In genomic region chr5:44224916-44225600, GRCm38 (mm10) we compare ENCODE assay signal across 8 mouse cellular contexts. TPM values are rescaled to one million over a fixed set of nuclear protein-coding genes. Genes with fewer than 3 reads are reported as not detected.
DNase-seq lines count a peak whose midpoint lies in the region; ATAC-seq and TF ChIP-seq lines count a peak whose summit lies in the region.

No protein-coding gene starts in this region.

- 72% methylated on average over 4 of the region's 4 CpGs for WGBS in kidney, postnatal 0 days
- 57% methylated on average over 4 of the region's 4 CpGs for WGBS in intestine, embryonic 14.5 days

- DNase-seq in kidney, postnatal 0 days (ENCODE audit: low spot score) = no peak
- DNase-seq in kidney, postnatal 36 days = no peak
- DNase-seq in c-Kit-positive CD71-positive TER-119-positive erythroid progenitor cells, embryonic 14.5 days (ENCODE audit: low spot score) = peak; percentile 50
- DNase-seq in intestine, embryonic 14.5 days (ENCODE audit: low spot score) = no peak
- DNase-seq in neural tube, embryonic 10.5 days (ENCODE audit: extremely low spot score, low spot score) = peak; percentile 12
- no peak for DNase-seq in adrenal gland, postnatal 4 days (ENCODE audit: low spot score in 2 of 2)
- DNase-seq in kidney, postnatal 14 days = no peak

- no peaks in the 10 kb centered on the region for H3K9me3 ChIP-seq in kidney, postnatal 0 days (replicated peaks; ENCODE audit: low read length)
- no peaks in the 10 kb centered on the region for H3K9me3 ChIP-seq in intestine, embryonic 14.5 days (ENCODE audit: control insufficient read depth, low read length)

- no peak for ATAC-seq in kidney, postnatal 0 days (replicated peaks; ENCODE audit: low FRiP score, low read depth)
- ATAC-seq in intestine, embryonic 14.5 days (replicated peaks; ENCODE audit: low FRiP score, low TSS enrichment, low read depth) = no peak
- ATAC-seq in erythroid progenitor cell, adult 5-6 weeks (replicated peaks; ENCODE audit: low FRiP score, poor library complexity, severe bottlenecking) = no peak

- H3K4me2 ChIP-seq in kidney, postnatal 0 days (ENCODE audit: low read length) = peak overlapping the region; percentile 76
- H3K4me2 ChIP-seq in intestine, embryonic 14.5 days (ENCODE audit: low read length) = peak overlapping the region; percentile 81

- H3K4me1 ChIP-seq in kidney, postnatal 0 days (replicated peaks; ENCODE audit: insufficient read depth, low read length) = peaks cover 12% of the 10 kb centered on the region
- H3K4me1 ChIP-seq in intestine, embryonic 14.5 days (replicated peaks; ENCODE audit: control insufficient read depth, insufficient read depth, low read length) = peaks cover 19% of the 10 kb centered on the region

- H3K9ac ChIP-seq in kidney, postnatal 0 days (ENCODE audit: low read depth, low read length) = peak overlapping the region; percentile 98; the same call in 1 of the 2 replicates
- H3K9ac ChIP-seq in intestine, embryonic 14.5 days (ENCODE audit: low read length) = peak overlapping the region; percentile 93; the same call in 1 of the 2 replicates

- no peaks in the 10 kb centered on the region for H3K27me3 ChIP-seq in kidney, postnatal 0 days (ENCODE audit: insufficient read depth, low read length)
- no peaks in the 10 kb centered on the region for H3K27me3 ChIP-seq in intestine, embryonic 14.5 days (replicated peaks; ENCODE audit: control insufficient read depth, insufficient read depth, low read length)

- no peaks in the 10 kb centered on the region for H3K36me3 ChIP-seq in kidney, postnatal 0 days (ENCODE audit: insufficient read depth, low read length)
- H3K36me3 ChIP-seq in intestine, embryonic 14.5 days (ENCODE audit: control insufficient read depth, insufficient read depth, low read length) = 0 out of 2 replicates have a peak, but pooled peaks cover 6% of the 10 kb centered on the region

- no peak overlapping the region for H3K27ac ChIP-seq in kidney, postnatal 0 days
- no peak overlapping the region for H3K27ac ChIP-seq in intestine, embryonic 14.5 days (ENCODE audit: low read depth)

- TF ChIP-seq CTCF in kidney, postnatal 0 days (IDR thresholded peaks at IDR 0.05; ENCODE audit: low read depth) = no peak

- H3K4me3 ChIP-seq in kidney, postnatal 0 days (replicated peaks; ENCODE audit: low read depth, low read length) = peak overlapping the region; percentile 100
- H3K4me3 ChIP-seq in intestine, embryonic 14.5 days (ENCODE audit: low read depth, low read length) = peak overlapping the region; percentile 90

RNA-seq across cellular contexts. Expression of gene Tapt1, which starts 1.4 kb away (rescaled TPM):
- 27.4 and 28.2 TPM in 2 replicates for polyA plus RNA-seq in kidney, postnatal 0 days (2015; fragmentation: Nextera tagmentation; extraction: Ambion mirVana)
- polyA plus RNA-seq in intestine, embryonic 14.5 days (2014; fragmentation: Nextera tagmentation; extraction: Ambion mirVana) = 28.1 and 30.5 TPM in 2 replicates
- 200 and 222 TPM in 2 replicates for total RNA-seq in erythroid progenitor cell, adult 5-6 weeks (2015; ENCODE audit: low replicate concordance)
- total RNA-seq in erythroid progenitor cell, adult 5-6 weeks (2017; ENCODE audit: low replicate concordance) = 235 and 267 TPM in 2 replicates
- 10 to 100 TPM; 45.8 to 48.3 TPM for total RNA-seq in adrenal gland, postnatal 4 days (2021)

Comparison
In these comparisons a context has a peak if more than half of its experiments do, and no peak if none do; other contexts are left out.
1. DNase-seq: peak in c-Kit-positive CD71-positive TER-119-positive erythroid progenitor cells, embryonic 14.5 days (single experiment) and neural tube, embryonic 10.5 days (single experiment); none in kidney, postnatal 0 days (single experiment), kidney, postnatal 36 days (0 of 2), intestine, embryonic 14.5 days (single experiment), adrenal gland, postnatal 4 days (0 of 2) and kidney, postnatal 14 days (single experiment).
2. RNA of gene Tapt1, which starts 1.4 kb away (total RNA-seq): 200 to 267 TPM in erythroid progenitor cell, adult 5-6 weeks; 45.8 to 48.3 TPM in adrenal gland, postnatal 4 days; every median in the first group is over 4 times any median in the second.